Mouse (Mus musculus) liver, embryonic 13.5 days (tissue): Measurements from ENCODE around the gene BC005561. TPM values are rescaled to one million over a fixed set of nuclear protein-coding genes. Genes with fewer than 3 reads are reported as not detected.
"Not testable (repeated sequence)": the region's sequence is repeated elsewhere in the genome, so short reads cannot be mapped to it uniquely, and the experiment has no call there.

Experiments used
- ATAC-seq: fragments of 200-750 bp; cut with Nextera tagmentation; 2 replicates; pipeline ENCODE4 v1.8.0; 2017; ENCODE audit warnings: low read depth, mild to moderate bottlenecking, moderate number of reproducible peaks, moderate library complexity
- DNase-seq: peaks from one replicate; pipeline ENCODE4 v3.0.0; 2022
- H3K27ac ChIP-seq: fragments of 300-500 bp; sonication (generic); 2 replicates; pipeline ENCODE4 v1.5.1; 2015; ENCODE audit warnings: moderate library complexity, mild to moderate bottlenecking, inconsistent platforms
- H3K27me3 ChIP-seq: fragments of 300-500 bp; sonication (generic); 2 replicates; pipeline ENCODE4 v1.6.1; 2015; ENCODE audit warnings: mild to moderate bottlenecking, inconsistent platforms
- H3K36me3 ChIP-seq: fragments of 300-500 bp; sonication (generic); 2 replicates; pipeline ENCODE4 v1.6.1; 2015; ENCODE audit warnings: mild to moderate bottlenecking, inconsistent platforms
- H3K4me1 ChIP-seq: fragments of 300-500 bp; sonication (generic); replicated peaks from 2 replicates; pipeline ENCODE4 v1.6.1; 2015; ENCODE audit warnings: inconsistent platforms
- H3K4me2 ChIP-seq: fragments of 300-500 bp; sonication (generic); 2 replicates; pipeline ENCODE4 v1.6.1; 2015; ENCODE audit warnings: inconsistent platforms, mild to moderate bottlenecking, moderate library complexity
- H3K4me3 ChIP-seq: fragments of 300-500 bp; sonication (generic); replicated peaks from 2 replicates; pipeline ENCODE4 v1.5.1; 2015; ENCODE audit warnings: mild to moderate bottlenecking, inconsistent platforms
- H3K9ac ChIP-seq: fragments of 300-500 bp; sonication (generic); 2 replicates; pipeline ENCODE4 v1.6.1; 2015; ENCODE audit warnings: mild to moderate bottlenecking, inconsistent platforms
- H3K9me3 ChIP-seq: fragments of 300-500 bp; sonication (generic); replicated peaks from 2 replicates; pipeline ENCODE4 v1.6.1; 2016; ENCODE audit warnings: inconsistent platforms
- WGBS: fragments of 180-500 bp; shearing (Covaris S2); methylation state at CpG from one replicate; pipeline ENCODE4 v1.1.7; 2015; ENCODE audit not compliant: insufficient replicate concordance; 5-methylcytosine and 5-hydroxymethylcytosine counted together
- polyA plus RNA-seq: library from polyadenylated mRNA; unstranded; fragments of >200 nt; fragmentation: Nextera tagmentation; extraction: Ambion mirVana; gene quantifications from 2 replicates; pipeline ENCODE4 v1.2.1, GENCODE M21; 2015

The BC005561 gene
- polyA plus RNA-seq, 1 experiment from 2014 or later, result 3.1 TPM

GRCm38 (mm10) chr5:104480367-104480766 lies 27.8 kb upstream of the BC005561 start:
- Histone ChIP-seq H3K9ac (no peak overlapping the region), H3K4me2 (no peak overlapping the region), H3K27me3 (no peaks in the 10 kb centered on the region), H3K4me1 (no peaks in the 10 kb centered on the region), H3K36me3 (peaks cover 3% of the 10 kb centered on the region; the same call in 1 of the 2 replicates), H3K4me3 (no peak overlapping the region), H3K27ac (no peak overlapping the region), H3K9me3 (no peaks in the 10 kb centered on the region)
- 72% methylated on average over 7 of the region's 7 CpGs for WGBS
- DNase-seq (no peak), ATAC-seq (no peak)

DNA sequence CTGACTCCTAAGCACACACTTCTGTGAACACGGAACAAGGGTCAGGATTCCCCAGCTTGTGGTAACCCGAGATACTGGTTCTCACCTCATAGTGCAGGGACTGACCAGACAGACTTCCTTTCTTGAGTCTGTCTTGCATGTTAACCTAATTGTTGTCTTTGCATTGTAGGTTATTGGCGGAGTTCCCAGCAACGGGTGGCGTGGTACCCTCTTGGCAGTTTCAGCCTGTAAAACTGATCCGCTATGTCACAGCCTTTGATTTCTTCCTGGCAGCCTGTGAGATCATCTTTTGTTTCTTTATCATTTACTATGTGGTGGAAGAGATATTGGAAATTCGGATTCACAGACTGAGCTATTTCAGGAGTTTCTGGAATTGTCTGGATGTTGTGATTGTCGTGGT lies 25.3 kb upstream of the BC005561 start:
- Histone ChIP-seq H3K9me3 (no peaks in the 10 kb centered on the region), H3K27ac (no peak overlapping the region), H3K9ac (no peak overlapping the region), H3K36me3 (peaks cover 3% of the 10 kb centered on the region; the same call in 1 of the 2 replicates), H3K4me2 (no peak overlapping the region), H3K27me3 (no peaks in the 10 kb centered on the region), H3K4me1 (no peaks in the 10 kb centered on the region), H3K4me3 (no peak overlapping the region)
- ATAC-seq (no peak), DNase-seq (no peak)
- 72% methylated on average over 8 of the region's 8 CpGs for WGBS

GRCm38 (mm10) chr5:104491561-104491960 lies 16.6 kb upstream of the BC005561 start:
- Histone ChIP-seq H3K27me3 (no peaks in the 10 kb centered on the region), H3K27ac (no peak overlapping the region), H3K4me2 (no peak overlapping the region), H3K36me3 (no peaks in the 10 kb centered on the region), H3K9me3 (no peaks in the 10 kb centered on the region), H3K9ac (no peak overlapping the region), H3K4me1 (no peaks in the 10 kb centered on the region), H3K4me3 (no peak overlapping the region)
- no peak for ATAC-seq
- WGBS, result 66% methylated on average over 5 of the region's 5 CpGs
- no peak for DNase-seq

- 81% methylated on average over 2 of the region's 2 CpGs for WGBS
- H3K4me3 ChIP-seq, result no peak overlapping the region
- ATAC-seq, result no peak
These were observed 3.3 kb upstream of the BC005561 start for GRCm38 (mm10) chr5:104504883-104505282.

GRCm38 (mm10) chr5:104507829-104508194 lies 340 bp upstream of the BC005561 start:
- Histone ChIP-seq H3K4me3 (peak overlapping the region; percentile 73), H3K27ac (no peak overlapping the region), H3K4me1 (peaks cover 16% of the 10 kb centered on the region), H3K4me2 (peak overlapping the region; percentile 68), H3K9me3 (no peaks in the 10 kb centered on the region), H3K9ac (peak overlapping the region; percentile 36), H3K36me3 (no peaks in the 10 kb centered on the region), H3K27me3 (no peaks in the 10 kb centered on the region)
- 3% methylated on average over 2 of the region's 2 CpGs for WGBS
- ATAC-seq (no peak), DNase-seq (no peak)

More at GRCm38 (mm10) chr5:104504883-104505282, 3.3 kb upstream of the BC005561 start:
- Histone ChIP-seq H3K27me3 (no peaks in the 10 kb centered on the region), H3K4me2 (no peak overlapping the region), H3K9ac (no peak overlapping the region), H3K4me1 (peaks cover 10% of the 10 kb centered on the region), H3K27ac (no peak overlapping the region), H3K36me3 (no peaks in the 10 kb centered on the region), H3K9me3 (no peaks in the 10 kb centered on the region)
- no peak for DNase-seq

DNA sequence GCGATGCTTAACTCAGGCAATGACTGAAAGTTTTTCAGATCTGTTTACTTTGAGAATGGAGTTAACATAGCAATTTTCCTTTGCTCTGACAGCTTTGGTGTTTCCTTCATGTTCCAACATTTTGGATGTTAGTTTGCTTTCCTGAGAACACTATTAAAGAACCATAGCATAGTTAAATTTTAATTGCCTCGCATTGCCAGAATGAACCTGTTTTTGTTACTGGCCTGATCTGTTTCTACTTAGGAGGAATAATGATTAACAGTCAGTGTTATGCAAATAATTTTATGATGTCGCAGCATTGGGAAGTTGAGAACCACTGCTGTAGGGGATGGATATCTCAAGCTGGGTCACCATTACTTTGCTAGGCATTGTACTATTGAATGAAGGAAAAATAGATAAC lies 3.1 kb downstream of the BC005561 start:
- no peak for ATAC-seq
- Histone ChIP-seq H3K9me3 (0 out of 2 replicates have a peak, but pooled peaks cover 6% of the 10 kb centered on the region), H3K4me2 (no peak overlapping the region), H3K27ac (no peak overlapping the region), H3K4me3 (no peak overlapping the region), H3K4me1 (peaks cover 16% of the 10 kb centered on the region), H3K9ac (no peak overlapping the region), H3K27me3 (no peaks in the 10 kb centered on the region), H3K36me3 (peaks cover 18% of the 10 kb centered on the region)
- DNase-seq, result no peak
- WGBS, result 84% methylated on average over 3 of the region's 3 CpGs

DNA sequence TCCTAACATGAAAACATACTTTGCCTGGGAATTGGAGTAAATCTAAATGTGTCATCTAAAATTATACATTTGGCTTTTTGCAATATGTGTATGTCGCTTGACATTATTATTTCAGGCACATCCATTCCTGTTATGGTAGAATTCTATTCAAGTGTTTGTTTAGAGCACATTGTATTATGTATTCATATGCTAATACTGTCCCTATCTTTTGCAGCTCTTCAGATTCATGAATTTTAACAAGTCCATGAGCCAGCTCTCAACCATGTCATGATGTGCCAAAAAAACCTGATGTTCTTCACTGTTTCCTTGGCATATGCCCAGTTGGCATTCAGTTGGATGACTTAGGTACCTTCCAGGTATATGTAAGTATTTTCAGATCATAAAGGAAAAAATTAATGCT lies 30.5 kb downstream of the BC005561 start:
- WGBS, result 74% methylated on average over 1 of the region's 1 CpGs

DNA sequence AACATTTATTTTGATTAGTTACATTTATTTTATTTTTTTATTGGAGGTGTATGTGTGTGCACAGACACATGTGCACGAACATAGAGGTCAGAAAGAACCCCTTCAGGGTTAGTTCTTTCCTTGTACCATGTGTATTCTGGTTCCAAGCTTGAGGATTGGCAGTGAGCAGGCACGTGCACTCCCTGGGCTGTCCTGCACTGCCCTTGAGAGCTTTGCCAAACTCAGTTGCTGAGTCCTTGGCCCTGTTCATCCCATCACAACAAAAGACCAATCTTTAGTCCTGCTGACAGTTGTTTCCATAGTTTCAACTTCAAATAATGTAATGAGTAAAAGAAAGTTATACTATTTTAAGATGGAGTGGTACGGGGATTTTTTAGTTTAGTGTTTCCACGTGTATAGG lies 31.2 kb downstream of the BC005561 start:
- no peak overlapping the region for H3K9ac ChIP-seq
- H3K36me3 ChIP-seq, result peaks cover 39% of the 10 kb centered on the region
- H3K27ac ChIP-seq, result no peak overlapping the region
- no peaks in the 10 kb centered on the region for H3K27me3 ChIP-seq
- no peak overlapping the region for H3K4me3 ChIP-seq
- ATAC-seq, result no peak
- DNase-seq, result no peak
- no peaks in the 10 kb centered on the region for H3K4me1 ChIP-seq
- H3K4me2 ChIP-seq, result no peak overlapping the region
- H3K9me3 ChIP-seq, result no peaks in the 10 kb centered on the region
- WGBS, result 82% methylated on average over 4 of the region's 4 CpGs

More for the DNA sequence above, 30.5 kb downstream of the BC005561 start:
- H3K4me3 ChIP-seq, result no peak overlapping the region
- ATAC-seq (no peak), DNase-seq (no peak)
- no peak overlapping the region for H3K27ac ChIP-seq
- H3K4me1 ChIP-seq, result no peaks in the 10 kb centered on the region
- H3K9ac ChIP-seq, result no peak overlapping the region
- no peaks in the 10 kb centered on the region for H3K27me3 ChIP-seq
- no peaks in the 10 kb centered on the region for H3K9me3 ChIP-seq
- peaks cover 39% of the 10 kb centered on the region for H3K36me3 ChIP-seq
- H3K4me2 ChIP-seq, result no peak overlapping the region

- not testable (repeated sequence) for H3K27ac ChIP-seq, H3K4me2 ChIP-seq, H3K9me3 ChIP-seq, H3K4me3 ChIP-seq, H3K9ac ChIP-seq, ATAC-seq, H3K36me3 ChIP-seq, H3K27me3 ChIP-seq, DNase-seq
- H3K4me1 ChIP-seq, result peaks cover 12% of the 10 kb centered on the region
- WGBS, result 56% methylated on average over 1 of the region's 1 CpGs
These were observed 59.9 kb downstream of the BC005561 start for GRCm38 (mm10) chr5:104568079-104568478.

- WGBS, result 47% methylated on average over 6 of the region's 6 CpGs
- Histone ChIP-seq H3K9ac (peak overlapping the region; percentile 63; the same call in 1 of the 2 replicates), H3K4me3 (peak overlapping the region; percentile 74), H3K27ac (no peak overlapping the region), H3K4me1 (peaks cover 13% of the 10 kb centered on the region), H3K4me2 (peak overlapping the region; percentile 65), H3K9me3 (peaks cover 7% of the 10 kb centered on the region; the same call in 1 of the 2 replicates), H3K27me3 (no peaks in the 10 kb centered on the region), H3K36me3 (peaks cover 11% of the 10 kb centered on the region)
- no peak for ATAC-seq
- DNase-seq, result no peak
These were observed 62.6 kb downstream of the BC005561 start for GRCm38 (mm10) chr5:104570766-104571165.

- Histone ChIP-seq H3K4me2 (peak overlapping the region; percentile 65), H3K4me3 (peak overlapping the region; percentile 74), H3K36me3 (peaks cover 11% of the 10 kb centered on the region), H3K4me1 (peaks cover 13% of the 10 kb centered on the region), H3K9ac (peak overlapping the region; percentile 77), H3K27ac (peak overlapping the region; percentile 77)
- H3K27me3 ChIP-seq, H3K9me3 ChIP-seq: not testable (repeated sequence)
- DNase-seq (peak; percentile 82), ATAC-seq (peak; percentile 99)
- WGBS, result under 1% methylated on average over 18 of the region's 19 CpGs
These were observed 63.2 kb downstream of the BC005561 start for GRCm38 (mm10) chr5:104571282-104571921.
